Mouse (Mus musculus): ENCODE data around the gene Ifrd2.

The Ifrd2 gene

DNA sequence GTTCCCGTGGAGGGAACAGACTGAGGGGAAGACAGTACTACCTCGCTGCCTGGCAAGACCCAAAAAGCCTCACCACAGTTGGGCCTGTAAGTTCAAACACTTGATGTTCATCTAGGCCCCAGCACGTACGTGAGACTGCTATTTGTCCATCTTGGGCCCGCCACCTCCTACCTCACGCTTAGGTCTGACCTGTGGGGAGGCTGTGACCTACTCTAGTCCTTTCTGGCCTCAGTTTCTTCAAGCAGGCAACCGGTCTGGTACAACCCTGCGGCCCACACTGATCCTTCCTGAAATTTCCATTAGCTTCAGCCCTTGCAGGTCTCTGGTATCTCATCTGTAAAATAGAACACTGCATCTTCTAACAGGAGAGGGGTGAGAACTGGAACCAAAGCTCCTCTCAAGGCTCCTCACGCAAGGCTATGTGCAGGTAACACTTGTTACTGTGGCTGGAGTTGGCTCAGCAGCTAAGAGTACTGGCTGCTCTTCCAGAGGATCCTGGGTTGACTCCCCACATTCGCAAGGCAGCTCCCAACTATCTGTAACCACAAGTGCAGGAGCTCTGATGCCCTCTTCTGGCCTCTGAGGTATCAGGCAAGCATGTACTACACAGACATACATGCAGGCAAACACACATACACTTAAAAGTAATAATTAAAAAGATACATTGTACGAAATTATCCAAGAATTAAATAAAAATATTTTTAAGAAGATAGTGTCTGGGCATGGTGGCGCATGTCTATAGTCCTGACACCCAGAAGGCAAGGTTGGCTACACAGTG lies 38.1 kb downstream of the Ifrd2 start:
- ChIA-PET POLR2A (interaction anchor here (0.6 to 5.0 kb wide), 31 partner anchors 8 to 376 kb away, joined by 3 to 93 read pairs (median 5); partner anchors contain the start of genes Gnai2 (in 3 of the 4), Hyal1 (in 2 of the 4), Hyal3 (in 2 of the 4) and Ifrd2 (in 1 of the 4)), CTCF (interaction anchor here (0.5 to 7.9 kb wide), 55 partner anchors 8 to 442 kb away, joined by 3 to 161 read pairs (median 5); partner anchors contain the start of genes Gnai2 (in 3 of the 4), Ifrd2 (in 2 of the 4), 6430571L13Rik (in 1 of the 4) and Hyal1 (in 1 of the 4))

DNA sequence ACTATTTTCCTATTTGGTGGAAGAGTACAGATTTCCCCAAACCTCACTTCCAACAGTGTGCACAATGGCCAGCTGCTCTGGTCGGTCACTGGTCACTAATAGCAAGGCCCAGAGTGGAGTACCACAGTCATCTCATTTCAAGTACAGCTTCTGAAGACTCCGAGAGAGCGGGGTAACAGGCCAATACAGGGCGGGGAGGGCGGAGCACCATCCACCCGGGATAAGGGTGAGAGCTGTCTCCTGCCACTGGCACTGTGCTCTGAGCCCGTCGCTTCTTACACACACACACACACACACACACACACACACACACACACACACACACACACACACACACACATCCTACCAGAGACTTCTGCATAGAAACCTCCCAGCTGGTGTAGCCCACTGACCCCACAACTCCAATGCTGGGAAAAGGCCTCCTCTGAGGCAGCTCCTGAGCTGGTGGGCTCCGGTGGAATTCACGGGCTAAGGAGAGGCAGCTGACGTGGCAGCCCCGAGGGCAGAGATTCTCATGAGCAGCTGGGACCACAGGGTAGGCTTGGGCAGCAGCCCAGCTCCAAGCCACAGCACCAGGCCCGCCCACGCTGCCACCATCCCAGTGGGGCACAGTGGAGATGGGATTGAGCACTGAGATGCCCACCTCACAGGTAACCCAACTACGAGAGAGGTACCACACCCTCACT lies 38.9 kb downstream of the Ifrd2 start:
- POLR2A ChIA-PET, result interaction anchor here (0.6 to 5.0 kb wide), 49 partner anchors 9 to 423 kb away, joined by 3 to 93 read pairs (median 4); partner anchors contain the start of genes Gnai2 (in 3 of the 4), Hyal3 (in 2 of the 4), Cyb561d2 (in 1 of the 4) and Gmppb (in 1 of the 4)
- CTCF ChIA-PET, result interaction anchor here (0.5 to 7.9 kb wide), 84 partner anchors 8 to 1181 kb away, joined by 3 to 161 read pairs (median 5); partner anchors contain the start of genes Gnai2 (in 3 of the 4), Hyal1 (in 2 of the 4), Ifrd2 (in 2 of the 4) and 6430571L13Rik (in 1 of the 4)

DNA sequence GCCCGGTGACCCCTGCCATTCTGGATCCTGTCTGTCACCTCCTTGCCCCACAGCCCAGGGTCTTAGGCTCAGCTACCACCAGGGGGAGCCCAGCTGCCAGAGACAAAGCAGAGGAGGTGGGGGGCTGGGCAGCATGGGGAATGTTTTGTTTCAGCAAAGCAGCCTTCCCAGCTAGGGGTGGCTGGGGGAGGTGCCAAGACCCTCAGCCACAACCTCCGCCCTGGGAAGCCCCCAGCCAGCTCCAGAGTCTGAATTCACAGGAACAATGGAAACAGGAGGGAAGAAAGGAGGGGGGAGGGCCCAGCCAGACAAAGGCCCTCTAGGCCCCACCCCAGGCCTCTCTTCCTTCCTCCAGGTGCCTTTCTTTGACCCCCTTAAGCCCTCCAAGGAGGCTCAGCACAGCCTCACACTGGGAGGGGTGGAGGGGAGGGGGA lies 39.4 kb downstream of the Ifrd2 start:
- CTCF ChIA-PET, result interaction anchor here (0.5 to 7.9 kb wide), 75 partner anchors 9 to 1181 kb away, joined by 3 to 161 read pairs (median 5); partner anchors contain the start of genes Gnai2 (in 3 of the 4), Hyal1 (in 2 of the 4), Ifrd2 (in 2 of the 4) and 6430571L13Rik (in 1 of the 4)
- POLR2A ChIA-PET, result interaction anchor here (0.6 to 5.0 kb wide), 46 partner anchors 9 to 422 kb away, joined by 3 to 93 read pairs (median 4); partner anchors contain the start of genes Gnai2 (in 3 of the 4), Cyb561d2 (in 1 of the 4), Gmppb (in 1 of the 4) and Hyal1 (in 1 of the 4)

DNA sequence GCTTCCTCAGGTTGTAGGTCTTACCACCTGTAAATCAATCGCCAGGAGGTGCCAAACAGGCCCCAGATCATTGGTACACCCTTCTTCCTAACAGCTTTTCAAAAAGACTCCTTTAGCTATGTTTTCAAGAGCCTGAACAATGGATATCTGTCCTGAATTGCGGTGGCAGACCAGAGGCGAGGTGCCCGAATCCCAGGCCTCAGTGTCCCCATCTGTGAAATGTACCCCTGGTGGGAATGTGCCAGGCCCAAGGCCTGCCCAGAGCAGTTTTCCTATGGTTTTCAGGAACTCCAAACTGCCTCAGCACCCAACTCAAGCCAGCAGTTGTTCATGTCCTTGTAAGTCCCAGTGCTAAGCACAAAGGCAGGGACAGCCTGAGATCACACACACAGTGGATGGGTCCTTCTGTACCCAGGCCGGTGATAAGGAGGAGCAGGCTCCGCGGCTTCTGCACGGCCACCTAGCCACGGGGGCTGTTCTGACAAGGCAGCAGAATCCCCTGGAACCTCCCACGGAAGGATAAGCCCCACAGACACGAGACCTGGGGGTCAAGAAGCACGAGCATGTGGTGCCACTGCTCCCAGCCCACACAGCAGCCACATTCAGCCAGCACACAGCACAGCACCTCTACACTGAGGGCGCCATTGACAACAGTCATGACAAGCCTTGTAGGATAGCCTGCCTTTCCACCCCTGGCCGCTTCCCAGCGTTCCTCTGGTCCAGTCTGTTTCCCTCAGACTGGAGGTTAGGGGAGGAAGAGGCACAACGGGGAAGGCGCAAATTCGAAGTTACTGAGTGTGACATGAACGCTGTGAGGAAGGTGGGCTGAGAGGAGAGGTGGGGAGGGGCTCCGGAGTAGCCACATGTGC lies 40.2 kb downstream of the Ifrd2 start:
- POLR2A ChIA-PET, result interaction anchor here (0.6 to 5.0 kb wide), 30 partner anchors 8 to 689 kb away, joined by 3 to 93 read pairs (median 5); partner anchors contain the start of genes Gnai2 (in 3 of the 4), Cyb561d2 (in 1 of the 4), Gmppb (in 1 of the 4) and Hyal1 (in 1 of the 4)

DNA sequence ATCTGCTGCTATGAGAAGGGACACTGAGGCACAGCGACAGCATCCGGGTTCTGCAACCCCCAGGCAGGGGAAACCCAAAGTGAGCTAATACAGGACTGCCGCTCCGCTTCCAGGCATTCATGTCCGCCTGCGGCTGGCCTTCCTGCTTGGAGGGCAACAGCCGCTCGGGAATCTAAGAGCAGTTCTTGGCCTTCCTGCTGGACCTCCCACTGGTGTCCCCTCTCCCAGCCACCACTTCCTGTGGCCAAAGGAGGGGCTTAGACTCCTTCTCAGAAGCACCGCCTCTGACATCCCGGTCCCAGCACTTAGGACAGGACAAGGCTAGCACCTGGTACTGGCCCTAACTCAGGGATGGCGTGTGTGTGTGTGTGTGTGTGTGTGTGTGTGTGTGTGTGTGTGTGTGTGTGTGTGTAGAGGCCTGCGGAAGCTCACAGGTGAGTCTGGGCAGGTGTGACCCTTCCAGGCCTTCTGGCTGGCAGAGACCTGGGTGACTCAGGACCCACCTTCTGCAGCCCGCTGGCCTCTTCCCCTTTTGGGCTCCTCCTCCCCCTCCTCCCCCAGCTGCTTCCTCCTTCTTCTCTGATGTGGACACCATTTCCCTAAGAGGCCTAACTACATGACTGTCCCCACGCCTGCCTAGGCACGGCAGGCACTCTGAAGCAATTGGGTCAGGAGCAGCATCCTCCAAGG lies 41.4 kb downstream of the Ifrd2 start:
- ChIA-PET POLR2A (interaction anchor here (0.5 to 3.2 kb wide), 21 partner anchors 12 to 1364 kb away, joined by 3 to 53 read pairs (median 4); partner anchors contain the start of genes Ifrd2 (in 2 of the 4), Hyal3 (in 1 of the 4) and Naa80 (in 1 of the 4)), CTCF (interaction anchor here (0.6 to 7.9 kb wide), 12 partner anchors 11 to 1272 kb away, joined by 3 to 161 read pairs (median 12); partner anchors contain the start of gene Sema3b (in 1 of the 4))

More for the DNA sequence above, 40.2 kb downstream of the Ifrd2 start:
- CTCF ChIA-PET, result interaction anchor here (0.5 to 7.9 kb wide), 53 partner anchors 8 to 467 kb away, joined by 3 to 161 read pairs (median 6); partner anchors contain the start of genes Gnai2 (in 3 of the 4), Hyal1 (in 2 of the 4), Ifrd2 (in 2 of the 4) and Apeh (in 1 of the 4)

DNA sequence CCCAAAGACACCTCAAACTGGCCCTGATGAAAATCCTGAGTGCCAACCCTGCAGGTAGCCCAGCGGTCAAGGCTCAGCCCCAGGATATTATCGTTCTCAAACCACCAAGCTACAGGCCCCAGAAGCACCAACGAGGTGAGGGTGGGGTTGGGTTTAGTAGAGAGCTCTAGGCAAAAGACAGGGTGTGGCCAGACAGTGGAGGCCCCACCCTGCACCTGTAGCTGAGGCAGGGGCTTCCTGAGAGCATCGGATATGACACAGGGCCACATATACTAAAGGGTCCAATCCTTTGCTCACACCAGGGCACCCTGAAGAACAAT lies 41.9 kb downstream of the Ifrd2 start:
- ChIA-PET POLR2A (interaction anchor here (0.7 to 3.2 kb wide), 29 partner anchors 9 to 1018 kb away, joined by 3 to 53 read pairs (median 6); partner anchors contain the start of genes Ifrd2 (in 2 of the 4), Hyal1 (in 1 of the 4), Hyal3 (in 1 of the 4) and Naa80 (in 1 of the 4)), CTCF (interaction anchor here (1.0 to 7.9 kb wide), 12 partner anchors 11 to 48 kb away, joined by 3 to 161 read pairs (median 12); partner anchors contain the start of gene Sema3b (in 1 of the 4))

DNA sequence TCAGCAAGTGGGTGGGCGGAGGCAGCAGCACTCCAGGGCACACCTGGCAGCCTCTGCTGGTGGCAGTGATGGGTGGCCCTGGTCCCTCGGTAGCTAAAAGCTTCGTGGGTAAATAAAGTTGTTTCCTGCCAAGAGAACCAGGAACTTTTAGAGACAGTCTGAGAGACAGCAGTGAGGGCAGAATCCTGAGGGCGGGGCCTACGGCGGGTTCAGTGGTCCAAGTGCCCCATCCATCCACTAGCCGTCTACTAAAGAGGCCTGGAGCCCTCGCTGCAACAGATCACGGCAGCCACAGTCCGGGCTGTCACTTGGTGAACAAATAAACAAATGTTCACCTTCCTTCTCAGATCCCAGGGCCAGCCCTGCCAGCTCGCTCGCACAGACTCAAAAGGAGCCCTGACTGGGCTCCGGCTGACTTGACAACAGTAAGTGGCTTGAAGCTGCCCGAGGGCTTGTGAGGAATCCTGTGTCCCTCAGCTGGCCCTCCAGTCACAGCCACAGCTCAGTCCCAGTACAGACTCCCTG lies 42.5 kb downstream of the Ifrd2 start:
- CTCF ChIA-PET, result interaction anchor here (0.5 to 7.9 kb wide), 37 partner anchors 11 to 350 kb away, joined by 3 to 161 read pairs (median 5); partner anchors contain the start of genes Tmem115 (in 2 of the 4), Cyb561d2 (in 1 of the 4), Hyal1 (in 1 of the 4) and Ifrd2 (in 1 of the 4)
- POLR2A ChIA-PET, result interaction anchor here (0.7 to 3.2 kb wide), 64 partner anchors 7 to 738 kb away, joined by 3 to 53 read pairs (median 5); partner anchors contain the start of genes Hyal1 (in 3 of the 4), Ifrd2 (in 3 of the 4), Hyal3 (in 2 of the 4) and Amigo3 (in 1 of the 4)

DNA sequence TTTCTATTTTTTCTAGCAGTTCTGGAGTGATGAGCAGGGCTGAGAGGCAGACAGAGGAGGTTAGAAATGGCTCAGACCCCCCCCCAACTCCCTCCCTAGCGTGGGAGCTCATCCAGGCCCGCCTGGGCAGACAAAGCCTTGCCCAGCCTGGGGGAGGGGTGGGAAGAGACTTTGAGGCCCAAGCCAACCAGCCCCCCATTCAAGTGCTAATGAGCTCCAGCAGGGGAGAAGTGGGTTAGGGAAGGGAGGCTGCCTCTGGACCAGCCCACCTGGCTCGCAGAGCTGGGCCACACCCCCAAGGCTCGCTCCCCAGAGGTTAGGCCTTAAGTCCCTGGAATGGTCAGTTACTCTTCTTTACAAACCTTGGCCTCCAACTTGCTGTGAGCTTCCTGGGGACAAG lies 43.1 kb downstream of the Ifrd2 start:
- ChIA-PET POLR2A (interaction anchor here (0.6 to 3.2 kb wide), 72 partner anchors 8 to 900 kb away, joined by 3 to 53 read pairs (median 5); partner anchors contain the start of genes Ifrd2 (in 3 of the 4), Hyal1 (in 2 of the 4), Hyal3 (in 2 of the 4) and Tmem115 (in 2 of the 4)), CTCF (interaction anchor here (0.5 to 7.9 kb wide), 45 partner anchors 10 to 1190 kb away, joined by 3 to 161 read pairs (median 5); partner anchors contain the start of genes Tmem115 (in 2 of the 4), Cyb561d2 (in 1 of the 4), Hyal1 (in 1 of the 4) and Ifrd2 (in 1 of the 4))

DNA sequence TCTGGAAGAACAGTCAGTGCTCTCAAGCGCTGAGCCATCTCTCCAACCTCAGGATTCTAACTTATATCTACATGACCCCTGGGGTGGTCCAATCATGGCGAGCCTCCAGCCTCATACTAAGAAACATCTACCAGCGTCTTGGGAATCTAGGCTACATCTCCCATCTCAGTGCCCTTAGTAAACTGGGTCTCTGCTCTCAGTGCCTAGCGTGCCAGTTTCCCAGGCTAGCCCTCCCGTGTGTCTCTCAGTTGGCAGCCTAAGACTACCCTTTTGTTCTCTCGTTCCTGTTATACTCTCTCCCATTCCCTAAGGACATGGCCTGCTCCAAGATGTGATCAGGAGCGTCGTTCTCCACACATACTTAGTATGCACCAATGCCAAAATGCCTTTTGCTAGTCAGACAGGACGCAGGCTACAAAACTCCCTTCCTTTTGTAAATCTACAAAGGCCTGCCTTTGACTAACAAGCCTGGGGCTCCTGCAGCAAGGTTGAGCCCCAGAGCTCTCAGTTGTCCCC lies 43.9 kb downstream of the Ifrd2 start:
- CTCF ChIA-PET, result interaction anchor here (1.1 to 7.9 kb wide), 13 partner anchors 12 to 257 kb away, joined by 3 to 161 read pairs (median 8); partner anchors contain the start of gene Sema3b (in 1 of the 4)
- POLR2A ChIA-PET, result interaction anchor here in 3 of 4 experiments (0.6 to 3.2 kb wide), 25 partner anchors 9 to 740 kb away, joined by 3 to 53 read pairs (median 7); partner anchors contain the start of genes Hyal3 (in 2 of the 3), Ifrd2 (in 1 of the 3), Manf (in 1 of the 3) and Naa80 (in 1 of the 3)

DNA sequence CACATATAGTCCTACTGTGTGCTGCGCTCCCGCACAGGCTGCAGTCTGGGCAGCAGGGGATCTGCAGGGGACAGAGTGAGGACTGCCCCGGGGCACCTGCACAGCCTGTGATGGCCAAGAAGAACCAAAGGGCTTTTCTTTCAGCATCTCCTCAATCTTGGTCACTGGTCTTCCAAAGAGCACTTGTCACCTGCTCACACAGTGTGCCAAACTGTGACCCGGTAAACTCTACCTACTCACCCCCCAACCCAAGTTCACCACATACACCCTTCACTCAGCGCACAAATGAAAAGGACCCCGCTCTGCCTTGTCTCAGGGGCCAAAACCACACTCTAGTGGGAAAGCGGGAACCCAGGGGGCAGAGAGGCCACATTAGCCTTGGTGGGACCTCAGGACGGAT lies 44.4 kb downstream of the Ifrd2 start:
- ChIA-PET CTCF (interaction anchor here in 3 of 4 experiments (2.1 to 5.2 kb wide), 3 partner anchors 13 to 45 kb away, joined by 15 to 51 read pairs (median 32); no protein-coding TSS in a partner anchor), POLR2A (interaction anchor here in 2 of 4 experiments (0.9 to 2.3 kb wide), 6 partner anchors 10 to 95 kb away, joined by 3 to 11 read pairs (median 4); no protein-coding TSS in a partner anchor)

DNA sequence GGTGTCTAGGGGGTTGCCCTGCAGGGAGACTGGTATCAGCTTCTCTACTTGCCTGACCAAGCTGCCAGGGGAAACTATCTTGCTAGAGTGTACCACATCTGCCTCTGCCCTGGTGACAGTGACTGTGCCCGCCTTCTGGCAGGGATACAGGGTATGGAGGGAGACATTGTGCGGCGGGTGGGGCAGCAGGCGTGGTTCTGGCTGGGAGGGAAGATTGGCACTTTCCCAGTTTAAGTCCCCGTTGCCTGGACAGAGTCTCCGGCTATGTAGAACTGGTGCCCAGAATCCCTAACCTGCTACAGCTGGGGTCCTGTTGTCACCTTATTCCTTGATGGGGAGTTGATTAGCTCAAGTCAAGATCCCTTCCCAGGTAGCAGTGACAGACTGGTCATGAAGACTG lies 45.0 kb downstream of the Ifrd2 start:
- CTCF ChIA-PET, result interaction anchor here in 2 of 4 experiments (1.1 to 5.2 kb wide), 2 partner anchors 13 to 20 kb away, joined by 3 to 51 read pairs; no protein-coding TSS in a partner anchor
- POLR2A ChIA-PET, result interaction anchor here in 2 of 4 experiments (0.6 to 1.2 kb wide), 6 partner anchors 9 to 58 kb away, joined by 3 to 5 read pairs (median 3); no protein-coding TSS in a partner anchor

DNA sequence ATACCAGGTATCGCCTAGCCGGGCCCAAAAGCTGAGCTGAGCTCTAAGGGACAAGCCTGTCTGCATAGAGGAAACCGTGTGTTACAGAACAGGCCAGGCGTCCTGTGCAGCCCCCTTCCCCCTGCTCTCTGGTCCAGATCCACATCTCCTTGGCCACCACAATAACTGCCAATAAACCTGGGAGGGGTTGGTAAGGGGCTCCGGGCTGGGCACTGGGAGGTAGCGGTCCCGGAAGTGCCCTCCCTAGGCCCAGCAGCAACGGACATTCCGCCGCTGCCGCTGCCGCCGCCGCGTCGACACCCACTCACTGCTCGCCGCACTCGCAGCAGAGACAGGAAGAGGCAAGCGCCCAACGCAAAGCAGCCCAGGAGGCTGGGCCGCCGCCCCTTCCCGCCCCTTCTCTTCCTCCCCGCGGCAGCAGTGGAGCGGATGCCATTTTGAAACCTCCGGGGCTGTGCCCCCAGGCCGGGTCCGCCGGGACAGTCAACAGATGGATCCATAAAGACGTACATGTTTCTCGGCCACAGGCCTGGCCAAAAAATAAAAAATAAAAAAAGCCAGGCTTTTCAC lies 45.7 kb downstream of the Ifrd2 start:
- ChIA-PET CTCF (interaction anchor here in 2 of 4 experiments (1.1 to 5.2 kb wide), 3 partner anchors 12 to 44 kb away, joined by 3 to 51 read pairs (median 16); no protein-coding TSS in a partner anchor), POLR2A (interaction anchor here in 2 of 4 experiments (0.5 to 4.3 kb wide), 8 partner anchors 11 to 641 kb away, joined by 3 to 55 read pairs (median 3); no protein-coding TSS in a partner anchor)

DNA sequence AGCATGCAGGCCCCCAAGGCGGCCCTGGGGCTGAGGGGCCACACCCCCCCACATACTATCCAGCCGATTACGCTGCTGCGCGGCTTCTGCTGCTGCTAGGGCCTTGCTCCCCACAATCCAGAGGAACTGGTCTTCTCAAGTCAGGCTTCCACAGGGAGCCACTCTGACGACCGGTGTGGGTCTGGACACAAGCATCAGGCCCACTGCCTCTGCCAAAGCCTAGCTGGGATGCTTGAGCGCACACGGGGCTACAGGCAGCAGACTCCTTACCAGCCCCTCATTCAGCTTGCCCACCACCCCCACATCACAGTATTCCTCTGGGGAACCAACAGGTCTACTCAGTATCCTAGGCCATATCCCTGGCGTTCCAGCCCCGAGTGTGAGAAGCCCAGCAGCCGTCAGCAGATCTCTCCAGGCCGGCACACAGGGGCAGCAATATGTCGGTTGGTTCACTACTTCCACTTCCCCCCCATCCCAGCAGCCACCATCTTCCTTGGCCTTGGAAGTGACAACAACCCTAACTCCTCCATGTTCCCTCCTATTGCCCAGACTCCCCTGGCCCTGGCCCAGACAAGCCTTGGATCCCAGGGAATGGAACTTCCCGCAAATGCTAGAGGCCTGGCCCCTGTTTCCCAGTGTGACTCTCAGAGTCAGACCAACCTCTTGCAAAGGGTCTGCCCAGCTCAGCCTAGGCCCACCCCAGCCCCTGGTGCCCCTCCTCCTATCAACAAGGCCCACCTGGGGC lies 46.4 kb downstream of the Ifrd2 start:
- ChIA-PET CTCF (interaction anchor here in 2 of 4 experiments (0.8 to 3.9 kb wide), 4 partner anchors 11 to 43 kb away, joined by 3 to 23 read pairs (median 18); no protein-coding TSS in a partner anchor), POLR2A (interaction anchor here in 2 of 4 experiments (0.5 to 4.3 kb wide), 5 partner anchors 10 to 640 kb away, joined by 3 to 55 read pairs (median 3); no protein-coding TSS in a partner anchor)
